Mouse (Mus musculus): Measurements from ENCODE around the gene Prkd1. TPM values are rescaled to one million over a fixed set of nuclear protein-coding genes. Genes with fewer than 3 reads are reported as not detected.

Gene Prkd1
- polyA plus RNA-seq, 1 experiment from 2014 or later: 2.9 TPM

GRCm38 (mm10) chr12:50599370-50599769 lies 49.5 kb downstream of the Prkd1 start:
- no peaks in the 10 kb centered on the region for H3K36me3 ChIP-seq
- H3K9me3 ChIP-seq: no peaks in the 10 kb centered on the region
- H3K4me2 ChIP-seq: no peak overlapping the region
- no peaks in the 10 kb centered on the region for H3K27me3 ChIP-seq
- H3K4me1 ChIP-seq (replicated peaks): no peaks in the 10 kb centered on the region
- no peak overlapping the region for H3K9ac ChIP-seq
- 80% methylated on average over 1 of the region's 1 CpGs for WGBS
- H3K4me3 ChIP-seq: no peak overlapping the region
- ATAC-seq (ENCODE audit: low FRiP score, low read depth): no peak
- no peak overlapping the region for H3K27ac ChIP-seq (replicated peaks)

DNA sequence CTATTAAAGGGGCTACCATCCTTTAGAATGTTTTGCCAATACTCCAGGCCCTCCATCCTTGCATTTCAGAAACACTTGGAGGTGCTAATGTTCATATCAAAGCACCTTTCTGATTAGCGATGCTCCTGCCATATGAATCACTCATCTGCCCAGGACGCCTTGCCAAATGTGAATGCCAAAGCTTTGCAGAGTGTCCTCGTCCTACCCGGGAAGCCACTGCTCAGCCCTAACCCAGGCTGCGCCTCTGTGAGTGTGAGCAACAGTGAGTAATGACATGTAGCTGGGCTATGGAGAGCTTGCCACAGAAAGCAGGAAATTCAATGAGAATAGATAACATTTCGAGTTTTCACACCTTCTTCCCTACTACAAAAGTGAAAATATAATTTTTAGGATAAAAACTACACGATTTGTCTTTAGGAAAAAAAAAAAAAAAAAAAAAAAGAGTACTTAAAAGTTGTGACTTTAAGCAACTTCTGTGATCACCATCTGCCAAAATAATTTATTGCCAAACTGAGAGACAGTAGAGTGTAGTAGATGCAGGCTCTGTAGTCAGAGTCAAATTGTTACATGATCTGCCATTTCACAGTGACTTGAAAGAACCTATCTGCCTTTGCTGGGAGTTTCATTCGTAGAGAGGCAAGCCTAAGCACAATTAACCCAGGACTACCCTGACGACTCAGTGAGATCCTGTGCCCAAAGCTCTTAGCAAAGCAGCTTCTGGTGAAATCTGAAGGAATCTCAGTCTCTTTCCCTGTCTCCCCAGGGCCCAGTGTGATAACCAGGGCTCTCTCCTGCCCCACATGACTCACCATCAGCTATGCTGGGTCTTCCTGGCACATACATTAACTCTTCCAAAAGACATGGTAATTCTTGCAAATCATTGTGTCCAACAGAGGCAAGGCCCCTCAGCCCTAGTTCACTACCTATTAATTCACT lies 50.6 kb downstream of the Prkd1 start:
- H3K27ac ChIP-seq (replicated peaks): no peak overlapping the region
- WGBS: 81% methylated on average over 9 of the region's 9 CpGs
- H3K4me1 ChIP-seq (replicated peaks): no peaks in the 10 kb centered on the region
- no peak overlapping the region for H3K4me2 ChIP-seq
- no peaks in the 10 kb centered on the region for H3K27me3 ChIP-seq
- H3K9me3 ChIP-seq: no peaks in the 10 kb centered on the region
- no peak overlapping the region for H3K4me3 ChIP-seq
- no peak overlapping the region for H3K9ac ChIP-seq
- H3K36me3 ChIP-seq: no peaks in the 10 kb centered on the region
- no peak for ATAC-seq (ENCODE audit: low FRiP score, low read depth)

- Histone ChIP-seq H3K4me1 (replicated peaks) (no peaks in the 10 kb centered on the region), H3K9ac (no peak overlapping the region), H3K4me3 (no peak overlapping the region), H3K36me3 (no peaks in the 10 kb centered on the region), H3K27me3 (no peaks in the 10 kb centered on the region), H3K4me2 (no peak overlapping the region), H3K9me3 (no peaks in the 10 kb centered on the region), H3K27ac (replicated peaks) (no peak overlapping the region)
- WGBS: 89% methylated on average over 4 of the region's 4 CpGs
- no peak for ATAC-seq (ENCODE audit: low FRiP score, low read depth)
These were observed 51.4 kb downstream of the Prkd1 start for GRCm38 (mm10) chr12:50597467-50597866.

DNA sequence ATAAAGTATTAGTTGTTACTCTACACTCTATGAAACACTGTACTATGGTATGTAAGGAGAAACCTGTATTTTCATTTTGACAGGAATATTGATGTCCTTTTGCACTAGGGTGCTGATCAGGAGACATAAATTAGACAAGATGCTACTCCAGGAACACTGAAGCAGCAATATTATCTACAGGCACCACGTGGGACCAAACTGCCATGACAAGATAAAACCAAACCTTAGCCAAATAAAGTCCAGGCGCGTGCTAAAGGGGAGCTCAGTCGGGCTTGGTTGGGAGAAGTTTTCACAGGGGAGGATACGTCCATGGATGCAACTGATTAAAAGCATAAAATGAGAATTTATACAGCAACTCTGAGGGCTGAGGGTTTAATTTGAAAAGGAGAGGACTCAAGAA lies 53.1 kb downstream of the Prkd1 start:
- no peaks in the 10 kb centered on the region for H3K9me3 ChIP-seq
- H3K9ac ChIP-seq: no peak overlapping the region
- no peaks in the 10 kb centered on the region for H3K36me3 ChIP-seq
- 70% methylated on average over 5 of the region's 5 CpGs for WGBS
- no peak overlapping the region for H3K4me2 ChIP-seq
- no peaks in the 10 kb centered on the region for H3K4me1 ChIP-seq (replicated peaks)
- H3K27ac ChIP-seq (replicated peaks): no peak overlapping the region
- no peaks in the 10 kb centered on the region for H3K27me3 ChIP-seq
- no peak overlapping the region for H3K4me3 ChIP-seq
- ATAC-seq (ENCODE audit: low FRiP score, low read depth): no peak

DNA sequence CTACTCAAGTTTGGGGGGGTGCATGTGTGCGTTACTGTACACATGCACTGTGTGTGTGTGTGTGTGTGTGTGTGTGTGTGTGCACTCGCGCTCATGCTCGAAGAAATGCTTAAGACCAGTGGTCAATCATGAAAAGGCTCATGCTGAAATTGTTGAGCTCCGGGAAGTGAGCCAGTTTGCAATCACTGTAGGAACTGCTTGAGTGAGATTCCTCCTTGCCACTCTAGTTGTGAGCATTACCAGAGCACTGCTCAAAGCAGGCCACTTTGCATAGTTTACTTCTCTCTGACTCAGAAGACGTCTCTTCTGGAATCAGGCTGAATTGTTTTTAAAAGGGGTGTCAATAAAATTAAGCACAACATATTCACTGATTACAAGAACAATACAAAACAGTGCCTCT lies 54.4 kb downstream of the Prkd1 start:
- ATAC-seq (ENCODE audit: low FRiP score, low read depth): no peak
- no peaks in the 10 kb centered on the region for H3K9me3 ChIP-seq
- H3K4me1 ChIP-seq (replicated peaks): no peaks in the 10 kb centered on the region
- no peak overlapping the region for H3K27ac ChIP-seq (replicated peaks)
- no peak overlapping the region for H3K4me2 ChIP-seq
- H3K27me3 ChIP-seq: no peaks in the 10 kb centered on the region
- no peak overlapping the region for H3K4me3 ChIP-seq
- H3K9ac ChIP-seq: no peak overlapping the region
- WGBS: 75% methylated on average over 6 of the region's 6 CpGs
- H3K36me3 ChIP-seq: no peaks in the 10 kb centered on the region

- H3K4me2 ChIP-seq: no peak overlapping the region
- no peaks in the 10 kb centered on the region for H3K4me1 ChIP-seq (replicated peaks)
- no peaks in the 10 kb centered on the region for H3K27me3 ChIP-seq
- no peak overlapping the region for H3K4me3 ChIP-seq
- H3K9me3 ChIP-seq: no peaks in the 10 kb centered on the region
- 73% methylated on average over 2 of the region's 2 CpGs for WGBS
- no peak for ATAC-seq (ENCODE audit: low FRiP score, low read depth)
- H3K27ac ChIP-seq (replicated peaks): no peak overlapping the region
- no peaks in the 10 kb centered on the region for H3K36me3 ChIP-seq
- H3K9ac ChIP-seq: no peak overlapping the region
These were observed 55.4 kb downstream of the Prkd1 start for GRCm38 (mm10) chr12:50593481-50593880.

- Histone ChIP-seq H3K9me3 (no peaks in the 10 kb centered on the region), H3K27ac (replicated peaks) (no peak overlapping the region), H3K4me1 (replicated peaks) (no peaks in the 10 kb centered on the region), H3K9ac (no peak overlapping the region), H3K4me2 (no peak overlapping the region), H3K4me3 (no peak overlapping the region), H3K36me3 (no peaks in the 10 kb centered on the region), H3K27me3 (no peaks in the 10 kb centered on the region)
- WGBS: 90% methylated on average over 6 of the region's 6 CpGs
- no peak for ATAC-seq (ENCODE audit: low FRiP score, low read depth)
These were observed 60.6 kb downstream of the Prkd1 start for GRCm38 (mm10) chr12:50588137-50588761.

GRCm38 (mm10) chr12:50565198-50565597 lies 83.7 kb downstream of the Prkd1 start:
- H3K9ac ChIP-seq: no peak overlapping the region
- ATAC-seq (ENCODE audit: low FRiP score, low read depth): no peak
- H3K4me2 ChIP-seq: no peak overlapping the region
- 74% methylated on average over 1 of the region's 1 CpGs for WGBS
- H3K36me3 ChIP-seq: no peaks in the 10 kb centered on the region
- H3K9me3 ChIP-seq: no peaks in the 10 kb centered on the region
- no peaks in the 10 kb centered on the region for H3K4me1 ChIP-seq (replicated peaks)
- no peak overlapping the region for H3K27ac ChIP-seq (replicated peaks)
- no peaks in the 10 kb centered on the region for H3K27me3 ChIP-seq
- no peak overlapping the region for H3K4me3 ChIP-seq

GRCm38 (mm10) chr12:50560536-50560935 lies 88.4 kb downstream of the Prkd1 start:
- no peaks in the 10 kb centered on the region for H3K36me3 ChIP-seq
- ATAC-seq (ENCODE audit: low FRiP score, low read depth): no peak
- H3K27ac ChIP-seq (replicated peaks): no peak overlapping the region
- H3K4me2 ChIP-seq: no peak overlapping the region
- H3K4me1 ChIP-seq (replicated peaks): no peaks in the 10 kb centered on the region
- no peaks in the 10 kb centered on the region for H3K9me3 ChIP-seq
- 70% methylated on average over 1 of the region's 1 CpGs for WGBS
- no peak overlapping the region for H3K4me3 ChIP-seq
- H3K27me3 ChIP-seq: no peaks in the 10 kb centered on the region
- no peak overlapping the region for H3K9ac ChIP-seq

DNA sequence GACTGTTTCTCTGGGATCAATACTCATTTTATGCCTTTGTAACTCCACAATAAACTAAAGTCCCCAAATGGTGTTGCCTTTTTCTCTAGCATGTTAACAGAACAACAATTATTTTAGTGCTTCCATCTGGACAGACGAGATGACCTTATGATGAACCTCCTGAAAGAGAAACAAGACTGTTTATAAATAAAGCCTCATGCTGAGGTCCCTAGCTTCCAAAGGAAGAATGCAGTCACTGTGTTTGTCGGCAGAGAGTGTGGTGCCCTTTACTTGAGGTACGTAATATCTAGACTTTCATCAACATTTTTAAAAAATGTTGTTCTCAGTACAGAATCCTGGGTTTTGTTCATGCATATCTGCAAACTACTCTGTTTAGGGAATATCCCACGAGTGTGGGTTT lies 90.7 kb downstream of the Prkd1 start:
- WGBS: 50% methylated on average over 4 of the region's 4 CpGs
- no peak overlapping the region for H3K9ac ChIP-seq
- no peak overlapping the region for H3K27ac ChIP-seq (replicated peaks)
- no peaks in the 10 kb centered on the region for H3K36me3 ChIP-seq
- no peaks in the 10 kb centered on the region for H3K9me3 ChIP-seq
- H3K4me2 ChIP-seq: no peak overlapping the region
- no peak overlapping the region for H3K4me3 ChIP-seq
- no peaks in the 10 kb centered on the region for H3K4me1 ChIP-seq (replicated peaks)
- no peak for ATAC-seq (ENCODE audit: low FRiP score, low read depth)
- no peaks in the 10 kb centered on the region for H3K27me3 ChIP-seq

- Histone ChIP-seq H3K9me3 (no peaks in the 10 kb centered on the region), H3K4me1 (replicated peaks) (peaks cover 8% of the 10 kb centered on the region), H3K36me3 (no peaks in the 10 kb centered on the region), H3K9ac (no peak overlapping the region), H3K27me3 (no peaks in the 10 kb centered on the region), H3K4me3 (no peak overlapping the region), H3K27ac (replicated peaks) (no peak overlapping the region), H3K4me2 (no peak overlapping the region)
- 68% methylated on average over 3 of the region's 3 CpGs for WGBS
- no peak for ATAC-seq (ENCODE audit: low FRiP score, low read depth)
These were observed 94.7 kb downstream of the Prkd1 start for GRCm38 (mm10) chr12:50554214-50554613.

DNA sequence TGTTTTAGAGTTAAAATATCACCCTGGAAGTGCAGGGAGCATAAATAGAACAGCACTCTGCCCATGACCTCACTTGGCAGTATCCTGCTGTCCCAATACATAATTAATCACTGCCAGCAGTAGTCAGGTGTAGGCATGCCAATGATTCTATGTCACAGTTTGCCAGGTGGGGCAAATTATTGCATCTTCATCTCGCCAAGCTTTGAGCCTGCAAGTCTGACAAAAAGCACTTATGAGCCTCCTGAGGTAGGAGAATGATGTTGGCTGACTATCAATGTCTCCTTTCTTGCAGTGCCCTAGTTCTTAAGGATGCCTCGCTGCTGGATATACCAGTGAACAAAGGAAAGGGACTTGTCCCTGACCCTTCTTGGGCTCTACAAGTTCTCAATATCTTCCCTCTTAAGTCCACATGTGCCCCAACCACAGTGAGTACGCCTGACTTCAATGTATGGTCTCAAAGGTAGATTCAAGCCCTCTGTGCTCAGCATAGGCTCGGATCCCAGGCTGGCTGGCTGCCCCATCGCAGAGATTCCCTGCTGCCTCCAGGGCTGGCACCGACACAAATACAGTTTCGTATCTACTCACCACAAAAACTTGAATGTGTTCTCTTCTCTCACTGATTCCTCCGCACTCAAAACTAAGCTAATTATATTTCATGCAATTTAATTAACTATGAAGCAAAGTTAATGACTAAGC lies 98.9 kb downstream of the Prkd1 start:
- Histone ChIP-seq H3K4me1 (replicated peaks) (peaks cover 18% of the 10 kb centered on the region), H3K36me3 (no peaks in the 10 kb centered on the region), H3K27ac (replicated peaks) (peak overlapping the region; percentile 51; the same call in 1 of the 2 replicates), H3K9me3 (no peaks in the 10 kb centered on the region), H3K4me2 (no peak overlapping the region), H3K27me3 (no peaks in the 10 kb centered on the region), H3K4me3 (no peak overlapping the region), H3K9ac (no peak overlapping the region)
- 53% methylated on average over 8 of the region's 8 CpGs for WGBS
- ATAC-seq (ENCODE audit: low FRiP score, low read depth): peak; percentile 67; the same call in 1 of the 2 replicates
